Mouse (Mus musculus): ENCODE measurements around the gene Chst4. TPM values are rescaled to one million over a fixed set of nuclear protein-coding genes. Genes with fewer than 3 reads are reported as not detected.

Chst4 gene
- polyA plus RNA-seq, 1 experiment from 2014 or later: not detected

- ATAC-seq (ENCODE audit: insufficient read depth) (no peak), DNase-seq (peak; percentile 13)
- Histone ChIP-seq H3K4me1 (ENCODE audit: insufficient read depth) (no peaks in the 10 kb centered on the region), H3K9me3 (ENCODE audit: low read depth, low read length) (no peaks in the 10 kb centered on the region), H3K4me2 (no peak overlapping the region), H3K4me3 (ENCODE audit: low read depth, low read length) (no peak overlapping the region), H3K9ac (no peak overlapping the region), H3K36me3 (ENCODE audit: insufficient read depth) (no peaks in the 10 kb centered on the region), H3K27me3 (ENCODE audit: insufficient read depth, low read length) (no peaks in the 10 kb centered on the region), H3K27ac (ENCODE audit: low read depth) (no peak overlapping the region)
- 50% methylated on average over 17 of the region's 17 CpGs for WGBS
- no peak for TF ChIP-seq CTCF (IDR thresholded peaks at IDR 0.05; ENCODE audit: low read depth)
Measured at GRCm38 (mm10) chr8:110006312-110007023, 33.1 kb downstream of the Chst4 start.

- TF ChIP-seq CTCF (IDR thresholded peaks at IDR 0.05; ENCODE audit: low read depth): no peak
- Histone ChIP-seq H3K36me3 (ENCODE audit: insufficient read depth) (no peaks in the 10 kb centered on the region), H3K27ac (ENCODE audit: low read depth) (no peak overlapping the region), H3K27me3 (ENCODE audit: insufficient read depth, low read length) (no peaks in the 10 kb centered on the region), H3K9ac (no peak overlapping the region), H3K9me3 (ENCODE audit: low read depth, low read length) (no peaks in the 10 kb centered on the region), H3K4me1 (ENCODE audit: insufficient read depth) (no peaks in the 10 kb centered on the region), H3K4me2 (no peak overlapping the region), H3K4me3 (ENCODE audit: low read depth, low read length) (no peak overlapping the region)
- whole genome bisulfite sequencing: 61% methylated on average over 5 of the region's 5 CpGs
- DNase-seq (no peak), ATAC-seq (ENCODE audit: insufficient read depth) (no peak)
Measured at GRCm38 (mm10) chr8:110004300-110004699, 35.2 kb downstream of the Chst4 start.

- DNase-seq (peak; percentile 33), ATAC-seq (ENCODE audit: insufficient read depth) (no peak)
- H3K4me1 ChIP-seq (ENCODE audit: insufficient read depth): no peaks in the 10 kb centered on the region
- H3K9me3 ChIP-seq (ENCODE audit: low read depth, low read length): no peaks in the 10 kb centered on the region
- 34% methylated on average over 9 of the region's 9 CpGs for WGBS
- H3K9ac ChIP-seq: no peak overlapping the region
- no peak overlapping the region for H3K4me2 ChIP-seq
- H3K27ac ChIP-seq (ENCODE audit: low read depth): no peak overlapping the region
- H3K27me3 ChIP-seq (ENCODE audit: insufficient read depth, low read length): no peaks in the 10 kb centered on the region
- H3K4me3 ChIP-seq (ENCODE audit: low read depth, low read length): no peak overlapping the region
- H3K36me3 ChIP-seq (ENCODE audit: insufficient read depth): no peaks in the 10 kb centered on the region
- peak; percentile 61 for TF ChIP-seq CTCF (IDR thresholded peaks at IDR 0.05; ENCODE audit: low read depth)
Measured at GRCm38 (mm10) chr8:110002953-110003352, 36.6 kb downstream of the Chst4 start.

- no peaks in the 10 kb centered on the region for H3K4me1 ChIP-seq (ENCODE audit: insufficient read depth)
- no peak overlapping the region for H3K27ac ChIP-seq (ENCODE audit: low read depth)
- no peak overlapping the region for H3K4me2 ChIP-seq
- TF ChIP-seq CTCF (IDR thresholded peaks at IDR 0.05; ENCODE audit: low read depth): no peak
- WGBS: 77% methylated on average over 10 of the region's 10 CpGs
- H3K36me3 ChIP-seq (ENCODE audit: insufficient read depth): no peaks in the 10 kb centered on the region
- ATAC-seq (ENCODE audit: insufficient read depth): no peak
- no peak overlapping the region for H3K4me3 ChIP-seq (ENCODE audit: low read depth, low read length)
- H3K9ac ChIP-seq: no peak overlapping the region
- no peaks in the 10 kb centered on the region for H3K27me3 ChIP-seq (ENCODE audit: insufficient read depth, low read length)
- no peak for DNase-seq
- no peaks in the 10 kb centered on the region for H3K9me3 ChIP-seq (ENCODE audit: low read depth, low read length)
Measured at GRCm38 (mm10) chr8:109999974-110000373, 39.6 kb downstream of the Chst4 start.

GRCm38 (mm10) chr8:109998066-109998465 is 41.5 kb downstream of the Chst4 start:
- WGBS: 73% methylated on average over 7 of the region's 7 CpGs
- H3K4me2 ChIP-seq: no peak overlapping the region
- ATAC-seq (ENCODE audit: insufficient read depth): no peak
- H3K4me1 ChIP-seq (ENCODE audit: insufficient read depth): no peaks in the 10 kb centered on the region
- H3K9me3 ChIP-seq (ENCODE audit: low read depth, low read length): no peaks in the 10 kb centered on the region
- no peak for TF ChIP-seq CTCF (IDR thresholded peaks at IDR 0.05; ENCODE audit: low read depth)
- no peak overlapping the region for H3K9ac ChIP-seq
- H3K27ac ChIP-seq (ENCODE audit: low read depth): no peak overlapping the region
- DNase-seq: no peak
- no peaks in the 10 kb centered on the region for H3K27me3 ChIP-seq (ENCODE audit: insufficient read depth, low read length)
- H3K4me3 ChIP-seq (ENCODE audit: low read depth, low read length): no peak overlapping the region
- H3K36me3 ChIP-seq (ENCODE audit: insufficient read depth): no peaks in the 10 kb centered on the region

- no peaks in the 10 kb centered on the region for H3K4me1 ChIP-seq (ENCODE audit: insufficient read depth)
- 88% methylated on average over 9 of the region's 9 CpGs for WGBS
- H3K36me3 ChIP-seq (ENCODE audit: insufficient read depth): no peaks in the 10 kb centered on the region
- TF ChIP-seq CTCF (IDR thresholded peaks at IDR 0.05; ENCODE audit: low read depth): no peak
- DNase-seq (no peak), ATAC-seq (ENCODE audit: insufficient read depth) (no peak)
- H3K9me3 ChIP-seq (ENCODE audit: low read depth, low read length): no peaks in the 10 kb centered on the region
- H3K27me3 ChIP-seq (ENCODE audit: insufficient read depth, low read length): no peaks in the 10 kb centered on the region
- H3K4me3 ChIP-seq (ENCODE audit: low read depth, low read length): no peak overlapping the region
- no peak overlapping the region for H3K9ac ChIP-seq
- H3K4me2 ChIP-seq: no peak overlapping the region
- H3K27ac ChIP-seq (ENCODE audit: low read depth): no peak overlapping the region
Measured at GRCm38 (mm10) chr8:109997381-109997780, 42.2 kb downstream of the Chst4 start.

GRCm38 (mm10) chr8:109992951-109993350 is 46.6 kb downstream of the Chst4 start:
- no peak for ATAC-seq (ENCODE audit: insufficient read depth)
- no peaks in the 10 kb centered on the region for H3K9me3 ChIP-seq (ENCODE audit: low read depth, low read length)
- H3K4me1 ChIP-seq (ENCODE audit: insufficient read depth): no peaks in the 10 kb centered on the region
- WGBS: 65% methylated on average over 1 of the region's 1 CpGs
- H3K4me3 ChIP-seq (ENCODE audit: low read depth, low read length): no peak overlapping the region
- TF ChIP-seq CTCF (IDR thresholded peaks at IDR 0.05; ENCODE audit: low read depth): no peak
- H3K27ac ChIP-seq (ENCODE audit: low read depth): no peak overlapping the region
- no peak overlapping the region for H3K4me2 ChIP-seq
- H3K27me3 ChIP-seq (ENCODE audit: insufficient read depth, low read length): no peaks in the 10 kb centered on the region
- no peaks in the 10 kb centered on the region for H3K36me3 ChIP-seq (ENCODE audit: insufficient read depth)
- no peak for DNase-seq
- no peak overlapping the region for H3K9ac ChIP-seq

All from lung, embryonic 14.5 days (tissue).